Mouse (Mus musculus) midbrain, embryonic 12.5 days (tissue): Measurements from ENCODE around the gene Trmt61a. TPM values are rescaled to one million over a fixed set of nuclear protein-coding genes. Genes with fewer than 3 reads are reported as not detected.

ENCODE experiments used
- ATAC-seq: fragments of 200-750 bp; cut with Nextera tagmentation; 2 replicates; pipeline ENCODE4 v1.8.0; 2017; ENCODE audit warnings: low read depth, moderate TSS enrichment, moderate library complexity; ENCODE audit not compliant: low FRiP score
- H3K27ac ChIP-seq: fragments of 300-500 bp; sonication (generic); replicated peaks from 2 replicates; pipeline ENCODE4 v1.5.1; 2016; ENCODE audit warnings: mild to moderate bottlenecking
- H3K27me3 ChIP-seq: fragments of 300-500 bp; sonication (generic); 2 replicates; pipeline ENCODE4 v1.6.1; 2016; ENCODE audit warnings: mild to moderate bottlenecking
- H3K36me3 ChIP-seq: fragments of 300-500 bp; sonication (generic); 2 replicates; pipeline ENCODE4 v1.6.1; 2016
- H3K4me1 ChIP-seq: fragments of 300-500 bp; sonication (generic); 2 replicates; pipeline ENCODE4 v1.6.1; 2016
- H3K4me2 ChIP-seq: fragments of 300-500 bp; sonication (generic); replicated peaks from 2 replicates; pipeline ENCODE4 v1.6.1; 2016; ENCODE audit warnings: mild to moderate bottlenecking, moderate library complexity
- H3K4me3 ChIP-seq: fragments of 300-500 bp; sonication (generic); 2 replicates; pipeline ENCODE4 v1.5.1; 2016; ENCODE audit warnings: mild to moderate bottlenecking
- H3K9ac ChIP-seq: fragments of 300-500 bp; sonication (generic); replicated peaks from 2 replicates; pipeline ENCODE4 v1.6.1; 2016; ENCODE audit warnings: mild to moderate bottlenecking, moderate library complexity
- H3K9me3 ChIP-seq: fragments of 300-500 bp; sonication (generic); 2 replicates; pipeline ENCODE4 v1.6.1; 2016; ENCODE audit warnings: mild to moderate bottlenecking
- WGBS: fragments of 180-500 bp; shearing (Covaris S2); methylation state at CpG from one replicate; pipeline ENCODE4 v1.1.7; 2016; 5-methylcytosine and 5-hydroxymethylcytosine counted together
- polyA plus RNA-seq: library from polyadenylated mRNA; unstranded; fragments of >200 nt; fragmentation: Nextera tagmentation; extraction: Ambion mirVana; gene quantifications from 2 replicates; pipeline ENCODE4 v1.2.1, GENCODE M21; 2016

Gene Trmt61a
- polyA plus RNA-seq, 1 experiment from 2014 or later = 11.8 TPM

DNA sequence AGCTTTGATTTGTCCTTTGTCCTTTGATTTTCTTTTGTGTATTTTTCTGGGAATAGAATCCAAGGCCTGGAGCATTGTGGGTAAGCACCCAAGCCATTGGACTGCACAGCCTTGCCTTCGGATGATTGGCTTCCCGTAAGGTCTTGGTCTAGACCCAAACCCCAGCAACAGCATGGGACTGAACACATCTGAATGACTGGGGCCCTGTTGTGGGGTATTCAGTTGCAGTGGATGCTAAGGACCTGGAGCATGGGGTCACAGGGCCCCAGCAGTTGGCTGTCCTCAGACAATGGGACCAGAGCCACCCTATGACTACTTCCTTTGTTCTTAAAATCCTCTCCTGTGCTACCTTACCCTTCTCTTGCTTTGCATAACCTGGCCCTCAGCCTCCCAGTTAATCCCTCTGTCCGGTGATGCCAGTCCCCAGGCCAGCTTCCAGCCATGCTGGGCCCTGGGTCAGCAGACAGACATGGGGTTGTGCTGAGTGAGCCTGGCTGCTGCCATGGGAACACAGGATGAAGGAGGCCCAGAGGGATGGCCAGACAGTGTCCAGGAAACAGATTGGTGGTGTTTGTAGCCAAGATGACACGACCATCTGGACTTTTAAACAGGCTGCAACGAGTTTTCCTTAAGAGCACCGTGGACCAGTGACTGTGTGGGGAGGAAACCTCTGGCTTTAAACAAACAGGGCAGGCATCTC, 46.9 kb downstream of the Trmt61a start:
- 31% methylated on average over 6 of the region's 6 CpGs for WGBS
- no peak overlapping the region for H3K4me3 ChIP-seq
- H3K27ac ChIP-seq = peak overlapping the region; percentile 55
- H3K27me3 ChIP-seq = no peaks in the 10 kb centered on the region
- no peak overlapping the region for H3K4me2 ChIP-seq
- H3K36me3 ChIP-seq = peaks cover 38% of the 10 kb centered on the region
- no peaks in the 10 kb centered on the region for H3K9me3 ChIP-seq
- ATAC-seq = 0 out of 2 replicates have a peak, but pooled peaks have one; percentile 19
- 0 out of 2 replicates have a peak overlapping the region, but pooled peaks have one; percentile 6 for H3K9ac ChIP-seq
- peaks cover 10% of the 10 kb centered on the region for H3K4me1 ChIP-seq

DNA sequence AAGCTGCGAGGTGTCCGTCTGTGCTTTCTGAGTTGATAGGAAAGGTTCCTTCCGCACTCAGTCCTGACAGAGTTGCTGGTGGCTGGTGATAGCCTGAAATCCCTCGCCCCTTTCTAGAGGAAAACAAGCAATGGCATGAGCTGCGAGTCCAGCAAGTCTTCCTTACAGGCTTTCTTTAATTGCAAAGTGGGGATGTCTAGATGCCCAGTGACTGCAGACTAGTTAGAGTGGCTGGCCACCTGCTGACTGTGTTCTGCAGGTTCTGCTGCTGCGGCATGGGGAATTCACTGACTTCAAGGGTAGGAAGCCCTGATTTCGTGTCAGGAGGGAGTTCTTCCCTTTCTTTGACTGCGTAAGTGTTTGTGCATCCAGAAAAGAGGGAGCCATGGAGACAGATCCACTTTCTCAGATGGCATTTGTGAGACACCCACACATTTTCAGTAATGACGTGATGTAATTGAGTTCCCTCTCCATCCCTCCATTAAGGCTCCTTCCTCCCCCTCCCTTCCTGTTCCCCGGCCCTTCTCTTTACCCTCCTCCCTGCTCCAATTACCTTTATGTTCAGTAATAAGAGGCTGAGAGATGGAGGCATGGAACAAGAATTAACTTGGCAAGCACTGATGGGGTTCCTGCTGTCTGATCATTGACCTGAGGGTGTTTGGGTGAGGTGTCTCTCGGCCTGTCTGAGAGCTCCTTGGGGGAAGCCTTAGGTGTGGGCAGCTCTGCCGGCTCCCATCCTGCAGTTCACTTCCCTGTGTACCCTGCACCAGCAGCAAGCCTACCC, 47.6 kb downstream of the Trmt61a start:
- Histone ChIP-seq H3K36me3 (peaks cover 40% of the 10 kb centered on the region), H3K4me2 (no peak overlapping the region), H3K4me1 (peaks cover 10% of the 10 kb centered on the region), H3K9ac (no peak overlapping the region), H3K9me3 (no peaks in the 10 kb centered on the region), H3K4me3 (no peak overlapping the region), H3K27ac (peak overlapping the region; percentile 55), H3K27me3 (no peaks in the 10 kb centered on the region)
- WGBS = 61% methylated on average over 12 of the region's 12 CpGs
- no peak for ATAC-seq

DNA sequence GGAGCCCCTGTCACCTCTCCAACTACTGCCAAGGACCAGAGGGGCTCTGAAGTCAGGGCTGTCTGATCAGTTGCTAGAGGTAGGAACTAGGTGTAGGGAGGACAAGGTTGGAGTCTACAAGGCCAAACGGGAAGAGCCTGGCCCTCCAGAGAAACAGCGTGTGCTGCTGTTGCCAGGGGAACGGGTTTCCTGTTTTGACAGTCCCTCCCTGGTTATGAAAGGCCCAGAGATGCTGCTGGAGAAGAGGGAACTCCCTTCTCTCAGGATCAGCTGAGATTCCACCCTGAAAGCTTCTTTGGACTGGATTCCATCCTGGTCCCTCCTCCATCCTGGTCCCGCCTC, 48.2 kb downstream of the Trmt61a start:
- Histone ChIP-seq H3K9ac (no peak overlapping the region), H3K36me3 (peaks cover 40% of the 10 kb centered on the region), H3K27me3 (no peaks in the 10 kb centered on the region), H3K4me2 (no peak overlapping the region), H3K9me3 (no peaks in the 10 kb centered on the region), H3K4me1 (peaks cover 10% of the 10 kb centered on the region), H3K4me3 (no peak overlapping the region), H3K27ac (peak overlapping the region; percentile 21)
- no peak for ATAC-seq
- WGBS = 76% methylated on average over 4 of the region's 4 CpGs

DNA sequence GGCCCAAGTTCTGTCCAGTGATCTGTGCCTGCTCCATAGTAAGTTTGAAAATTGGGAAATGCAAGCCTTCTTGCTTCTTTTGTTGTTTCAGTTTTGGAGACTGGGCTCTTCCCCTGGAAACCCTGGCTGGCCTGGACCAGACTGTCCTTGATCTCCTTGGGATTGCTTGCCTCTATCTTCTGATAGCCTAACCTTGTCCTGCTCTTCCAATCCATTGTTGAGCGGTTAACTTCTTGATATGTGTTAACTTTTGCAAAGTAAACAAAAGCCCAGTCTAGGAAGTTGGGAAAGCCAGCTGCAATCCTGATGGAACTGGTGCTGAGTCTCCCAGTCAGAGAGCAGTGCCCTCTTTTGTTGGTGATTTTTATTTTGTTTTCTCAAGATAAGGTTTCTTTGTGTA, 50.1 kb downstream of the Trmt61a start:
- peaks cover 20% of the 10 kb centered on the region for H3K4me1 ChIP-seq
- H3K9me3 ChIP-seq = no peaks in the 10 kb centered on the region
- H3K27ac ChIP-seq = no peak overlapping the region
- H3K9ac ChIP-seq = no peak overlapping the region
- no peak overlapping the region for H3K4me2 ChIP-seq
- H3K4me3 ChIP-seq = no peak overlapping the region
- WGBS = 96% methylated on average over 1 of the region's 1 CpGs
- H3K36me3 ChIP-seq = peaks cover 45% of the 10 kb centered on the region
- ATAC-seq = no peak
- H3K27me3 ChIP-seq = no peaks in the 10 kb centered on the region

DNA sequence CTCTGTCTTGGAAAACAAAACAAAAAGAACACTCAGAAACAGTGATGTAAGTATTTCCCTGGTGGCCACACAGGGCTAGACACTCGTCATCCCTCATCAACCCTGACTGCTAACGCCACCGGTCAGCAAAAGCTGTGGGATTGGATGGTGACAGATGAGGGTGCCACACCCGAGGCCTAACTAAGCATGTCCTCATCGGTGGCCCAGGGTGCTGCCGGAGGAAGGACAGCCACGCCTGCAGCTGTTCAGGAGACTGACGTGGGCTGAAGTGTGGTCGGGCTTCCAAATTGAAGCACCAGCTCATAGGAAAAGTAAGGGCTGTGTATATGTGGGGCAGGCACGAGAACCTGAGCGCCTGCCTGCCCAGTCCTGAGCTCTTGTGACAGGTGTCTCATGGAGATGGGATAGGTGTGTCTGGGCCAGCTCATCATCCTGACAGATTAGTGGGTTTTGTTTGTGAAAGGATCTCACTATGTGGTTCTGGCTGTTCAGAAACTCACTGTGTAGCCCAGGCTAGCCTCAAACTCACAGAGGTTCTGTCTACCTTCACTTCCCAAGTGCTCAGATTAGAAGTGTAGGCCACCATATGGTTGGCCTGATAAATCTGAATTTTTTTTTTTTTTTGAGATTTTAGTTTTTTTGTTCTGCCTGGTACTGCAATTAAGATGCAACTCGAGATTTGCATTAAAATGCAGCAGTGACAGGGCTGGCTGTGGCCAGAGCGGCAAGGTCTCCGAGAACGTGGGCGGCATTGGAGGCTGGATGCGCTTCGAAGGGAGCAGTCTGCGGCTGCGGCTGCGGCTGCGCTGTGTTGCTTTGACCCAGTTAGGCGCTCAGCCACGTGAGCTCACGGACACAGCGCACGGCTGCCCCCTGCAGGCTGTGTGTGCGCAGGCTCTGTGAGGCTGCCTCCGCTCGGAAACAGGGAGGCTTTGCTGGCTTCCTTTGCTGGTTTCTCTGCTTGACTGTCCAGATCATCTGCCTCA, 54.2 kb downstream of the Trmt61a start:
- H3K4me3 ChIP-seq = no peak overlapping the region
- H3K4me2 ChIP-seq = peak overlapping the region; percentile 30
- WGBS = 34% methylated on average over 30 of the region's 30 CpGs
- H3K36me3 ChIP-seq = peaks cover 25% of the 10 kb centered on the region
- H3K27ac ChIP-seq = no peak overlapping the region
- no peak overlapping the region for H3K9ac ChIP-seq
- no peaks in the 10 kb centered on the region for H3K27me3 ChIP-seq
- peak; percentile 91 for ATAC-seq
- peaks cover 12% of the 10 kb centered on the region; the same call in 1 of the 2 replicates for H3K4me1 ChIP-seq
- no peaks in the 10 kb centered on the region for H3K9me3 ChIP-seq

DNA sequence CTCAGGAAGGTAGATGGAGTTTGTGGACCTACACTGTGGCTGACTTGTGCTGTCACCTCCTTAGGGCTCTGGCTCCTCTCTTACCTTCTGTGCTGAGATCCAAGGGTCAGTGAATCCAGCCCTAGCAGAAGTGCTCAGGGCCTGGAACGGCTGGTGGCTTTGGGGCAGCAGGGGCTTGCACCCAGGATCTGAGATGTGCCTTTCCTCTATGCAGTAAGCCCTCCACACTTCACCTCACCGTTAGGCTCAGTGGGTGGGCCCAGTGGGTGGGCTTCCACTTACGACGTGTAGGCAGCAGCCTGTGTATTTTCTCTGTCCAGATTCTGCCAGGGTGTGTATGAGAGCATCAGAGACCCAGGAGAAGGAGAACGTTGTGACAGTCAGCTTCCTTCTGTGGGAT, 55.0 kb downstream of the Trmt61a start:
- peak; percentile 34; the same call in 1 of the 2 replicates for ATAC-seq
- Histone ChIP-seq H3K27ac (no peak overlapping the region), H3K9ac (no peak overlapping the region), H3K4me1 (peaks cover 12% of the 10 kb centered on the region; the same call in 1 of the 2 replicates), H3K27me3 (no peaks in the 10 kb centered on the region), H3K4me3 (no peak overlapping the region), H3K36me3 (peaks cover 17% of the 10 kb centered on the region), H3K9me3 (no peaks in the 10 kb centered on the region), H3K4me2 (no peak overlapping the region)
- 54% methylated on average over 5 of the region's 5 CpGs for WGBS

Other genes starting within 250 kb of the Trmt61a start
- 1.2 and 1.5 TPM in 2 replicates for gene Tnfaip2, start 235.6 kb upstream of the Trmt61a start, polyA plus RNA-seq
- gene Gm266, start 192.3 kb upstream of the Trmt61a start, polyA plus RNA-seq = 2.3 and 3.5 TPM in 2 replicates
- 692 and 732 TPM in 2 replicates for gene Eif5, start 140.1 kb upstream of the Trmt61a start, polyA plus RNA-seq
- 75.6 and 90.6 TPM in 2 replicates for gene Mark3, start 103.6 kb upstream of the Trmt61a start, polyA plus RNA-seq
- 2,376 and 2,635 TPM in 2 replicates for gene Ckb, start 5.8 kb upstream of the Trmt61a start, polyA plus RNA-seq
- gene Bag5, start 35.2 kb downstream of the Trmt61a start, polyA plus RNA-seq = 62.0 and 64.0 TPM in 2 replicates
- 52.3 and 57.8 TPM in 2 replicates for gene Apopt1, start 35.2 kb downstream of the Trmt61a start, polyA plus RNA-seq
- gene Klc1, start 80.7 kb downstream of the Trmt61a start, polyA plus RNA-seq = 382 and 402 TPM in 2 replicates
- 7.4 and 7.9 TPM in 2 replicates for gene Xrcc3, start 135.8 kb downstream of the Trmt61a start, polyA plus RNA-seq
- 54.1 and 57.5 TPM in 2 replicates for gene Zfyve21, start 136.1 kb downstream of the Trmt61a start, polyA plus RNA-seq
- 11.6 and 12.8 TPM in 2 replicates for gene Ppp1r13b, start 230.0 kb downstream of the Trmt61a start, polyA plus RNA-seq